Mouse (Mus musculus) erythroblast, adult 5-6 weeks (primary cell): ENCODE data around the gene Sh3pxd2a. TPM values are rescaled to one million over a fixed set of nuclear protein-coding genes. Genes with fewer than 3 reads are reported as not detected.

Experiments
- ATAC-seq: replicated peaks from 2 replicates; pipeline ENCODE4 v1.8.0; 2016; ENCODE audit warnings: moderate number of reproducible peaks, mild to moderate bottlenecking, moderate TSS enrichment, inconsistent platforms; ENCODE audit not compliant: poor library complexity, low FRiP score, severe bottlenecking
- total RNA-seq, 2 experiments: library from RNA; stranded (forward) in 1 of 2; stranded (reverse) in 1 of 2; fragments of 150-400 nt in 1 of 2; fragments of 200-764, 138-1000 nt in 1 of 2; gene quantifications; 2 replicates each; pipeline versions ENCODE4 v1.2.3 to v1.2.4; 2015 to 2017; ENCODE audit warnings: low replicate concordance in 2 of 2

Sh3pxd2a gene
- total RNA-seq, 2 experiments from 2014 or later = 0.19 to 1.4 TPM

- no peak; the same call in 1 of the 2 replicates for ATAC-seq
These were observed 199.7 kb downstream of the Sh3pxd2a start for GRCm38 (mm10) chr19:47264322-47265092.

- ATAC-seq = no peak
These were observed 200.6 kb downstream of the Sh3pxd2a start for GRCm38 (mm10) chr19:47263621-47264020.

DNA sequence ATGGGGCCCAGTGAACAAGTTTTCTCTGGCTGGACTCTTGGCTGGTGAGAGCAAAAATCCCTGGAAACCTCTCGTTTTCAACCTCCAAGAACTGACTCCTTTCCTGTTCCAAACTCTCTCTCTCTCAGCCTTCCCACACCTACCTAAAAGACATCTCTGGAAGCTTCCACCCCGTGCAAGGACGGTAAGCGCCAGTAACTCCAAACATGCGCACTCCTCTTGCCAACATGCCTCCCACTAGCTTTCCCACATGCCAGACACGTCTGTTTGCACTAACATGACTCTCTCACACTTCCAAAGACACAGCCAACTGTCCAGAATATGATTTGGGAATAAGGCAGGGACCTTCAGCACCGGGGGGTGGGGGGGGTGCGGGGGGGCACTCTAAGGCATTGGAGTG, 203.0 kb downstream of the Sh3pxd2a start:
- ATAC-seq = no peak

- ATAC-seq = no peak
These were observed 204.6 kb downstream of the Sh3pxd2a start for GRCm38 (mm10) chr19:47259581-47259980.

DNA sequence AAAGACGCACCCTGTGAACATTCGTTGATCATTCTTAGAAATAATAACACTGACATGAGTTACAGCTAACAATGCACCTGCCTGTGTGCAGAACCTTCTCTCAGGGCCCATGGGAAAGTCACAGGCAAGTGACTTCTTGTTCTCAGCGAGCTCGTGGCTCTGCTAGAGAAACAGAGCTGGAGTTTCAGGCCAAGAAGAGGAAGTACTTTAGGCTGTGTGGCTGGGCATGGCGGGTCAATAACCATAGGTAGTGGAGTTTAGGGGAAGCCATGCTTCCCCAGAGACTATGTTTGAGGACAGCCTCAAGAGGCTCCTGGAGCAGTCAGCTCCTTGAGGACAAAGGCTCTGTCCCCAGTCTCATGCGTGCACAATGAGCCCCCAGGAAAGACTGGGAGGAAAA, 208.3 kb downstream of the Sh3pxd2a start:
- no peak for ATAC-seq

DNA sequence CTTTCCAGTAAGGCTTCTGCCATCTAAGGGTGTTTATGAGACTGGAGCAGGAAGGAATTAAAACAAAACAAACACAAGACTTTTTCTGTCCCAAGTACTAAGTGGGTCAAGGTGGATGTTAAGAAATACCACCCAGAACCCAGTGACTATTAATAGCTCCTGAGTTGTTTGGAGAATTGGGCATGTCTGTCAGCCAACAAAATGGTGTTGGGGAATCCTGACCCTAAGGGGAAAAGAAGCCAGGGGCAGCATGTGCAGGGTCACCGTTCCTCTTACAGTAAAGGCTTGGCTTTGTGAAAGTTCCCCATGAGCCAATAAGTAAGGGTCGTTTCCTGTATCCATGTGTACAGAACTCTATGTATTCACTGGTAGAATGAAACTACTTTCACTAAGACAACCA, 209.2 kb downstream of the Sh3pxd2a start:
- no peak for ATAC-seq

GRCm38 (mm10) chr19:47253053-47253628, 211.1 kb downstream of the Sh3pxd2a start:
- ATAC-seq = no peak

GRCm38 (mm10) chr19:47250931-47251330, 213.3 kb downstream of the Sh3pxd2a start:
- no peak for ATAC-seq

- no peak for ATAC-seq
These were observed 215.2 kb downstream of the Sh3pxd2a start for GRCm38 (mm10) chr19:47248906-47249568.

GRCm38 (mm10) chr19:47248296-47248695, 215.9 kb downstream of the Sh3pxd2a start:
- ATAC-seq = no peak

GRCm38 (mm10) chr19:47247791-47248190, 216.4 kb downstream of the Sh3pxd2a start:
- no peak for ATAC-seq

- ATAC-seq = no peak
These were observed 218.7 kb downstream of the Sh3pxd2a start for GRCm38 (mm10) chr19:47245512-47245911.

- no peak for ATAC-seq
These were observed 222.0 kb downstream of the Sh3pxd2a start for GRCm38 (mm10) chr19:47242227-47242626.

- ATAC-seq = no peak
These were observed 223.2 kb downstream of the Sh3pxd2a start for GRCm38 (mm10) chr19:47240957-47241356.

DNA sequence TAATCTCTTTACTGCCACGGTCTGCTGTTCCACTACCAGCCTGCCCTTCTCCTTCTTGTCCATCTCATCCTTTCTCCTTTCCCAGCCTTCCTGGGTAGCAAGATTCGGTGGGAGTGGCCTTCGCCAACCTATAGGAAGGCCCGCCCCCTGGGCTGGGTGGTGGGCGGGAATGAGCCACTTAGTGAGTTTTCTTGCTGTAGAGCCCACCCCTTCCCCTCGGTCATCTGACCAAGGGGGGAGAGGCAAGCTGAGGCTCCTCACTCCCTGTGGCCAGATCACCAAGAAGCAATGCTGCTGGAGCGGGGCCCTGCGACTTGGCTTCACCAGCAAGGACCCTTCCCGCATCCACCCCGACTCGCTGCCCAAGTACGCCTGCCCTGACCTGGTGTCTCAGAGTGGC, 224.1 kb downstream of the Sh3pxd2a start:
- ATAC-seq = no peak

GRCm38 (mm10) chr19:47233087-47233486, 231.1 kb downstream of the Sh3pxd2a start:
- no peak for ATAC-seq

DNA sequence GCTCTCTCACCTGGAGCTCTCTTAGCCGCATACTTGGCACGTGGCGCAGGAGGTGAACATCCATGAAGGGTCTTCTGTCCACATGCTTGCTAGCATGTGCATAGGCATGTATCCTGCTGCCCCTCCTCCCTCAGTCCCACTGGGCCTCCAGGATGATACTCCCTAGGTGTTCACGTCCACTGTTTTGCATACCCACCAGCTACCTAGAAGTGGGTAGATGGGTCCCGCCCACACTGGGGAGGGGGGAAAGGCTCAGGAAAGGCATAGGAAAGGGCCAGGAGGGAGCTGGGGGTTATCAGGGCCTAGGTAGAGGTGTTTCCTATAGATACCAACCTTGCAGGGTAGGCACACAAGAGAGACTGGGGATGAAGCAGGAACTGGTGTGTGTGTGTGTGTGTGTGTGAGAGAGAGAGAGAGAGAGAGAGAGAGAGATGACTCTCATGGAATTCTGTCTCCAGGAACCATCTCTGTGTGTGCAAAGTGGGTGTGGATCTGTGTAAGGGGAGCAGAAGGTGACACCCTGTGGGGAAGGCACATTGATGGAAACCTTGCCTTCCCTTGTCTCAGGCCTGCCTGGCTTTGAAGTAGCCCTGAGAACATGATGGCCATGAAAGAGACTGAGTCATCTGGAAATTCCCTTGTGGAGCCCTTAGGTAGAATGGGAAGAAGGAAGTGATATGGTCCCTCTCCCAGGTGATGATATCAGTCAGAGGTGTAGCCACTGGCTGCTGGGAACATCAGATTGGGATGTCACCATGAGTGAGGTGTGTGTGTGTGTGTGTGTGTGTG, 231.9 kb downstream of the Sh3pxd2a start:
- no peak for ATAC-seq

GRCm38 (mm10) chr19:47231389-47231788, 232.8 kb downstream of the Sh3pxd2a start:
- ATAC-seq = no peak

- ATAC-seq = no peak
These were observed 233.5 kb downstream of the Sh3pxd2a start for GRCm38 (mm10) chr19:47230682-47231081.

GRCm38 (mm10) chr19:47230082-47230481, 234.1 kb downstream of the Sh3pxd2a start:
- no peak for ATAC-seq
